Mouse (Mus musculus) T-helper 17 cell (primary cell): ENCODE measurements around the gene 2610528A11Rik.

Experiments used
- in situ Hi-C, 2 experiments: fragments of 300-600 bp; cut with MboI, MseI; formaldehyde crosslinking; loops; 1 replicate in 1 of 2; 2 replicates in 1 of 2; pipeline ENCODE4 v1.15.1; 2025; ENCODE audit warnings: high pct_unique_total_duplicates in 2 of 2

2610528A11Rik gene

GRCm38 (mm10) chr14:37113922-37114321 is at the start of gene 2610528A11Rik:
2610528A11Rik (minus strand) TSS chr14:37114022.
- in situ Hi-C loops = no loop called here

DNA sequence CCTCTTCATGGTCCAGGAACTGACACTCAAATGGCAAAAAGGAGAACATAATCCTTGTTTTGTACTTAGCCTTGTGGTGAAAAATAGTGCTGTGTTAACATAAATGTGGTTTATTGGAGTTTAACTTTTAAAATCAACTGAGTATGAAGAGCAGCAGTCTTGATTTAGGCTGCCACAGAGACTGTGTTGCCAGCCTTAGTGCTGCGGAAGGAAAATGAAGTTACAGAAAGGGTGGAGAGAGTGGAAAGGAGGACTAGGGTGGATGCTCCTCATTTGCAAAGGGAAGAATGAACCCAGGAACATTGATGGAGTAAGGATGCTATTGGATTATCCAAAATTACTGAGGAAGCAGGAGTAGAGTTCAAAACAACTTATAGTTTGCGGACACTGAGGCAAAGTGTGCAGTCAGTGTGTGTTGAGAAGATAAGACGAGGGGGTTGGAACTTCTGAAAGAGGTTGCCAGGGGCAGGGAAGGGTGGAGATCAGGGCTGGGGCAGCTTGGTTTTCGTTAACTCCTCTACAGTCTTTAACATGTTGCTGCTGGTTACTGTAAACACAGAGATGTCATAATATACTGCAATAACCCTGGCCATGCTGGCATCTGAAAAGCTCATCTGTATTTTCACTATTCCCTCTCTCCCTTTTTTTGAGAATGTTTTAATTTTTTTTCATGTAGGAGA is 49.6 kb upstream of the 2610528A11Rik start:
- in situ Hi-C loops = no loop called here

GRCm38 (mm10) chr14:37154391-37154790 is 40.6 kb upstream of the 2610528A11Rik start:
- in situ Hi-C loops = no loop called here

DNA sequence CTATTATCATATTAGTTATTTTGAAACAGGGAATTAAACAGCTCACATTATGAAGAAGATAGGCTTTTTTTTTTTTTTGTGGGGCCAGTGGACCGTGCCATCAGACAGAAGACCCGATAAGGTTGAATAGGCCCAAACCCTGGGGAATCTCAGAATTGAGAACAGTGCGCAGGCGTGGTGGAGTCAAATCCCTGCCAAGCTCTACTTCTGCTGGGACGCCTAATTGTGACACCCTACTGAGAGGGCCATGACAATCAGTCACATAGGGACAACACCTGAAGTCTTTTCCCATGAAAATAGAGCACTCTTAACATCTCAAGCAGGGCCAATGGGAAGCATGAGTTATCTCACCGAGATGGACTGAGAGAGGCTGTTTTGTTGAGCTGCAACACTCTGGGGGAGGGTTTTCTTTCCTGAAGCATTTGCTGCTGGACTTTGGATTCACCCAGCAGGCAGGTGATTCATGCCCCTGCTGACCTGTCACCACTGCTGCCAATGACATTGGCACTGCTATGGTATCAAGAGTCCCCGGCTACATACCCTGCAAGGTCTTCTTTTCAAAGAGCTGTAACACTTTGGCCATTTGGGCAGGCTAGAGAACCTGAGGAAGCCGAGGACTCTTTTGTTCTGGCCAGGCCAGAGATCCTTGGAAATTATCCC is 25.4 kb upstream of the 2610528A11Rik start:
- in situ Hi-C loops = loop anchor here in 1 of 2 experiments (10.0 kb wide), 1 partner anchor 184 kb away; no protein-coding TSS in a partner anchor

- in situ Hi-C loops = loop anchor here in 1 of 2 experiments (10.0 kb wide), 1 partner anchor 183 kb away; no protein-coding TSS in a partner anchor
Observed at GRCm38 (mm10) chr14:37137596-37137995, 23.8 kb upstream of the 2610528A11Rik start.

GRCm38 (mm10) chr14:37136110-37136509 is 22.3 kb upstream of the 2610528A11Rik start:
- in situ Hi-C loops = loop anchor here in 1 of 2 experiments (10.0 kb wide), 1 partner anchor 181 kb away; no protein-coding TSS in a partner anchor

DNA sequence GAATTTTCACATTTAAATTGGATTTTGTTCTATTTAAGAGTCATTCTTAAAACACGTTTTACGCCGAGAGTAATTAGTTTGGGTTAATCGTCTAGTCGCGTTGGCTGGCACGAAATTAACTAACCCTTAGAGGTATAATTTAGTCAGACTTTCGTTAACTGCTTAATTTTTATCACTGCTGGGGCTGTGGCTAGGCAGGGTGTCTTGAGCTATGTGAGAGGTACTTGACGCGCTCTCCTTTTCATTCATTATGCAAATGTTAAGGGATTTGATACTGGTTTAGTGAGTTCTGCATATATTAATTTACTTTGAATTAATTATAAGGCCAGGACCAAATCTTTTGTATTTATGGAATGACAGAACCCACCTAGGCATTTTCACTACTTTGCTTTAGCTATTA is 21.8 kb upstream of the 2610528A11Rik start:
- in situ Hi-C loops = loop anchor here in 1 of 2 experiments (10.0 kb wide), 1 partner anchor 181 kb away; no protein-coding TSS in a partner anchor

DNA sequence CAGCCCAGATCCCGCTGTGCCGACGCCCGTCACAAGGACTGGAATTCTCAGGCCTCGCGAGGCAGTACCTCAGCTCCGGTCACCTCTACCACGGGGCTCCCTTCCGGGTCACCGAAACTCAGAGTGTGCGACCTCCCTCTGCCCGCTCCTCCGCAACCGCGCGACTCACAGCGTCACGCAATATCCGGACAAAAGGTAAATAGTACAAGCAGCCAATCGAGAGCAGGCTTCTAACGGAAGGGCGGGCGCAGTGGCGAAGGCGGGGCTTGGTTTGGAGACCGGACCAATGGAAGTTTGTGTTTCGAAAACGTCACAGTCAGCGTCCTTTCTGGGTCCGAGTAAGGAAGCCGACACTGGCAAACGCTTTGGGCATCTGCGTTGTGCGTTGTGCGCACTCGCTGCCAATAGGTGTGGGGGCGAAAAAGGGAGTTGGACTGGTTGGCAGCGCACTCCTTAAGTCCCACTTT is 21.3 kb upstream of the 2610528A11Rik start, which contains the start of gene Ghitm:
Gene Ghitm (minus strand): TSS at position 146 of the 467 bp plus-strand sequence.
- in situ Hi-C loops = loop anchor here in 1 of 2 experiments (10.0 kb wide), 1 partner anchor 180 kb away; no protein-coding TSS in a partner anchor

DNA sequence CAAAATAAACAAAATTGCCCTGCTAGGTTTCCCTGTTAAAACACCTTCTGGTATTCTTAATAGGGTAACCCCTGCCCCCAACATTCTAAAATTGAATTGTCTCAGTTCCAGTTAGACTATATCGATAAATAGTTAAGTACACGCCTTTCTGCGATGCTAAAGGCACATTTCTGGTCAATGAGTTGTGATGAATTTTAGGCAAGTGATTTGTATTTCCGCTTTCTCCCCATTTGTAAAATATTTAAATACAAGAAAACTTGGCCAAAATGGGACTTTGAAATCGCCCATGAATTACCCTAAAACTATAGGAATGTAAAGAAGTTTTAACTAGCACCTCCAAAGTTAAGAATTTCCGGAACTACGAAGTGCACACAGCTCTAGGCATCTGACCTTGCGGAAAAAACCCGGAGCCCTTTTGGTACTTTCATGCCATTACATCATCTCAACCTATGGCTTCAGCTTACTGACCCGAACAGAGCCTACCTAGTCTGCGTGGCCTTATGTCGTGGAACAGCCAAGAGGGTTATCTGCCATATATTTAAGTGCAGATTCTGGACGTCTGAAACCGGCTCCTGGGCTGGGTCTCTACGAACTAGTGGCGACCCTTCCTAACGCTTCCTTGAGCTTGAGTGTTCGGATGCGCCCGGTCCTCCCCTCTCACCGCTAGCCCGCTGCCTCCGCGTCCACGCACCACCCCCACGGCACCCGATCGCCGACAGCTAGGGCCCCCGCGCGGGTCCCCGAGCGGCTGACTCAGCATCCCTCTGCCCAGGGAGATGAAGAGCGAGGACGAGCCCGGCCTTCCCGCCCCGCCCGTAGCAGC is 20.7 kb upstream of the 2610528A11Rik start:
- in situ Hi-C loops = loop anchor here in 1 of 2 experiments (10.0 kb wide), 1 partner anchor 180 kb away; no protein-coding TSS in a partner anchor

DNA sequence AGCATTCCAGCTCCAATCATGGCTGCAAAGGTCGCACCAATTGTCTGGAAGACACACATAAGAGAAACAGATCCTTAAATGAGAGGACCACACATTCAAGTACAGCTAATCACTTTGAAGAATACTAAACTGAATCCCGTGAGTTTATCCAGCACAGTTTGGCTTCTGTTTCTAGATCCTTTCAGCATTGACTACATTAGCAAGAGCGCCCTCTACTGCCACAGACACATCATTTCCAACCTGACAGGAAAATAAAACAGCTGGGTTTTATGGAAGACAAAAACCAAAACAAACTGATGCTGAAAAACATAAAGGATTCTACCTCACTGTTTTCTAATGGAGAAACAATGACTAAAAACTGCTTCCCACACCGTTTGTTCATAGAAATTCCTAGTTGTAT is 13.8 kb upstream of the 2610528A11Rik start:
- in situ Hi-C loops = loop anchor here (5.0 to 10.0 kb wide), 3 partner anchors 143 to 265 kb away; no protein-coding TSS in a partner anchor

DNA sequence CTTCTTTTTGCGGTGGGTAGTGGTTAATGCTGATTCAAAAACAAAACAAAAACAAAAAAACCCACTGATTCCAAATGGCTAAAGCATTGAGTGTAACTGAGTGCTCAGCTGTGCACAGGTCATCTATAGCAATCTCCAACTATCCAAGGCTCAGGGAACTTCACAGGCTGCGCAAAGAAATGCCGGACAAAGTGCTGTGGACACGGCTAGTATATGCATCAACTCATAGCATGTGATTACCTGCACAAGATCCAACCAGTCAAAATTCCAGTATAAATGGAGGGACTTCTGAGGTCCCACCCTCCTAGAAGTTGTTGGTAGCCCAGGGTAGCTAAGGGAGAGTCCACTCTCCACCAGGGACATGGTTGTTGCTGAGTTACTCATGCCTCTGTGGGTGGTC is 5.4 kb upstream of the 2610528A11Rik start:
- in situ Hi-C loops = no loop called here

GRCm38 (mm10) chr14:37112931-37113330 is 891 bp downstream of the 2610528A11Rik start:
- in situ Hi-C loops = no loop called here

GRCm38 (mm10) chr14:37111371-37111770 is 2.5 kb downstream of the 2610528A11Rik start:
- in situ Hi-C loops = no loop called here

DNA sequence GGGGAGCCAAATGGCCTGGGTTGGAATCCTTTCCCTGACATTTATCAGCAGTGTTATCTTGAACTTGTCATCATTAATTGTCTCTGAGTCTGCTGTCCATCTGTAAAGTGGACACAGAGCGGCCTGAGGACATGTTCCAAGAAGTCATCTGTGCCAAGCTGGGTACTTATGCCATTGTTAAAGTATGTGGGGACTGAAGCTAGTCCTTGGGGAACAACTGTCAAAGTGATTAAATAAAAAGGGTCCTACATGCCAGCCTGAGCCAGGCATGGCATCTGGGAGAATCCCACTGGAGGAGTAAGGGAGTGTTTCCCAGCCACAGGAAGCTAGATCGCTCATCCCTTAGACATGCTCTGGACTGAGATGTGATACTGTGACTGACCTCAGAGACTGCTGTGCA is 3.4 kb downstream of the 2610528A11Rik start:
- in situ Hi-C loops = no loop called here

GRCm38 (mm10) chr14:37109975-37110374 is 3.8 kb downstream of the 2610528A11Rik start:
- in situ Hi-C loops = no loop called here

GRCm38 (mm10) chr14:37109460-37109859 is 4.4 kb downstream of the 2610528A11Rik start:
- in situ Hi-C loops = no loop called here

DNA sequence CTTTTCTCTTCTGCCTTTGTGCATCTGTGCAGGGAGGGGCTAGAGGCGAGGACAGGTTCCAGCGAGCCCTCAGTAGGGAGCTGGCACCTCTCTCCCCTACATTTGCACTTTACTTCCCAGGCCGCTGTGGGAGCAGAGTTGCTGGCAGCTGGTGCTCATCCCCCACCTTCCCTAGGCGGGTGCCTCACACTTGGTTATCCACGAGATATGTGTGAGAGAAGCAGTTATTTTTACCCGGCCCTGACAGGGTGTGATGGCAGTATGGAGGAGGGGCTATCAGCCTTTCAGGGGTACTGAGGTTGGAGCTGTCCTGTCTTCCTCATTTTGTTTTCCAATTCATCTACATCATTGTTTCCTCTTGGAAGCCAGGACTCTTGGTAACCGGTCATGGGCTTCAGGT is 8.0 kb downstream of the 2610528A11Rik start:
- in situ Hi-C loops = no loop called here

GRCm38 (mm10) chr14:37104747-37105146 is 9.1 kb downstream of the 2610528A11Rik start:
- in situ Hi-C loops = no loop called here

DNA sequence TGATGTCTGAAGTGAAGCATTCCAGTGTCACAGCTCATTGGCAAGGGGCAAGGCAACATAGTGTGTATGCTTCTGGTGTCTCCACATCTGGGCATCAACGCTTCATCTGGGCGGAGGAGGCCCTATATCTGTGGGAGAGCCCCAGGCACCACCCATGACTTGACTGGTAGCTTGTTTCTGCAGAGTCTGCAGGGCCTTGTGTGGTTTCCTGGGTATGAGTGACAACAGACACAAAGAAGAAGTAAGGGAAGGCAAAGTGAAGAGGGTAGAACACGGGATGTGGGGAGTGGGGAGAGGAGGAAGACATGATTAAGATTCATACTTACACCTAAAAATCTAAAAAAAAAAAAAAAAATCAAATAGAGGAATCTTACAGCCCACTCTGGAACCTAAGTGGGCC is 11.3 kb downstream of the 2610528A11Rik start:
- in situ Hi-C loops = no loop called here

GRCm38 (mm10) chr14:37101531-37101930 is 12.3 kb downstream of the 2610528A11Rik start:
- in situ Hi-C loops = no loop called here

GRCm38 (mm10) chr14:37097956-37098530 is 15.8 kb downstream of the 2610528A11Rik start, which contains the start of gene Cdhr1:
Cdhr1 (minus strand) TSS chr14:37098347.
- in situ Hi-C loops = no loop called here
